13 mouse cellular contexts compared by ENCODE assay signal in the genomic region with DNA sequence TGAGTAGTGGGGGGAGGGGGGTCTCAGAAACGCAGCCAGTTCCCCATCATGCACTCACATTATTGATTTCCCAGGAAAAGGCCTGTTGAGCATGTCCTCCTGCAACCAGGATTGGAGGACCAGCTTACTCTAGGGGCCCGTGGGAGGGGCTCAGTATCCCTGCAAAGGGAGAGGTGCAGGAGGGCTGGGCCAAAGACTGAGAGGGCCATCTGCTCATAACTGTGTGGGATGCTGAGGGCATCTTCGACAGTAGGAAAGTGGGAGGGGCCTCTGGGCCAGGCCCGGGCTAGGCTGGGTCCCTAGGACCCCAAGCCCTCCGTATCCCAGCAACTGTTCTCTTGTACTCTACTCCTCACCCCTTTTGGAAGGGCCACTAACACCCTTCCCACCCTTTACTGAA. TPM values are rescaled to one million over a fixed set of nuclear protein-coding genes. Genes with fewer than 3 reads are reported as not detected.
DNase-seq lines count a peak whose midpoint lies in the region; ATAC-seq and TF ChIP-seq lines count a peak whose summit lies in the region.
"Had no signal": no experiment of that assay in that cellular context is flagged by ENCODE, and none has a peak within 500 bp of the region (broad histone marks: within the 10 kb centered on the region; RNA-seq: fewer than 3 reads in every experiment).

No protein-coding gene starts in this region.

- H3K4me2 ChIP-seq in intestine, embryonic 14.5 days (ENCODE audit: low read length), result no peak overlapping the region
- no peak overlapping the region for H3K4me2 ChIP-seq in intestine, postnatal 0 days (replicated peaks; ENCODE audit: low read depth)
- H3K4me2 ChIP-seq in embryonic facial prominence, embryonic 15.5 days (replicated peaks), result no peak overlapping the region
- no peak overlapping the region for H3K4me2 ChIP-seq in hindbrain, embryonic 13.5 days
- no peak overlapping the region for H3K4me2 ChIP-seq in neural tube, embryonic 14.5 days (ENCODE audit: low read depth, low read length)

- peak; percentile 27; the same call in 1 of the 2 replicates for ATAC-seq in intestine, embryonic 14.5 days (replicated peaks; ENCODE audit: low FRiP score, low TSS enrichment, low read depth)
- ATAC-seq in intestine, postnatal 0 days, result no peak
- ATAC-seq in embryonic facial prominence, embryonic 15.5 days (ENCODE audit: insufficient number of reproducible peaks, low FRiP score, low TSS enrichment, low read depth), result peak; percentile 17; the same call in 1 of the 2 replicates
- peak; percentile 57; the same call in 1 of the 2 replicates for ATAC-seq in hindbrain, embryonic 13.5 days (ENCODE audit: low FRiP score)
- ATAC-seq in neural tube, embryonic 14.5 days (ENCODE audit: low read depth), result peak; percentile 36; the same call in 1 of the 2 replicates
- ATAC-seq: CD4-positive, CD25-positive, alpha-beta regulatory T cell, adult 4 months had no signal

- 52% methylated on average over 5 of the region's 5 CpGs for WGBS in intestine, embryonic 14.5 days
- WGBS in intestine, postnatal 0 days, result 41% methylated on average over 5 of the region's 5 CpGs
- 74% methylated on average over 5 of the region's 5 CpGs for WGBS in embryonic facial prominence, embryonic 15.5 days
- 50% methylated on average over 5 of the region's 5 CpGs for WGBS in hindbrain, embryonic 13.5 days
- WGBS in neural tube, embryonic 14.5 days, result 45% methylated on average over 5 of the region's 5 CpGs

- no peaks in the 10 kb centered on the region for H3K9me3 ChIP-seq in intestine, embryonic 14.5 days (ENCODE audit: control insufficient read depth, low read length)
- H3K9me3 ChIP-seq in intestine, postnatal 0 days (ENCODE audit: control insufficient read depth), result no peaks in the 10 kb centered on the region
- H3K9me3 ChIP-seq in embryonic facial prominence, embryonic 15.5 days (replicated peaks), result no peaks in the 10 kb centered on the region
- no peaks in the 10 kb centered on the region for H3K9me3 ChIP-seq in hindbrain, embryonic 13.5 days
- H3K9me3 ChIP-seq in neural tube, embryonic 14.5 days (ENCODE audit: control insufficient read depth, low read length), result no peaks in the 10 kb centered on the region

- DNase-seq in intestine, embryonic 14.5 days (ENCODE audit: low spot score), result no peak
- DNase-seq in adrenal gland, adult 2 months, result no peak
- no peak for DNase-seq in testis, postnatal 14 days (ENCODE audit: low spot score)
- DNase-seq: cerebellum, adult 2 months; kidney, adult 11 months; layer of hippocampus, adult 9-11 months had no signal

- no peak for TF ChIP-seq CTCF in intestine, postnatal 0 days (IDR thresholded peaks at IDR 0.05; ENCODE audit: low read depth)

- no peak overlapping the region for H3K27ac ChIP-seq in intestine, embryonic 14.5 days (ENCODE audit: low read depth)
- no peak overlapping the region for H3K27ac ChIP-seq in intestine, postnatal 0 days (ENCODE audit: low read depth, low read length)
- H3K27ac ChIP-seq in embryonic facial prominence, embryonic 15.5 days (replicated peaks), result no peak overlapping the region
- no peak overlapping the region for H3K27ac ChIP-seq in hindbrain, embryonic 13.5 days
- H3K27ac ChIP-seq in neural tube, embryonic 14.5 days (ENCODE audit: low read depth, low read length), result no peak overlapping the region

- no peak overlapping the region for H3K4me3 ChIP-seq in intestine, embryonic 14.5 days (ENCODE audit: low read depth, low read length)
- H3K4me3 ChIP-seq in intestine, postnatal 0 days (ENCODE audit: low read depth, low read length), result no peak overlapping the region
- no peak overlapping the region for H3K4me3 ChIP-seq in embryonic facial prominence, embryonic 15.5 days (replicated peaks)
- no peak overlapping the region for H3K4me3 ChIP-seq in hindbrain, embryonic 13.5 days
- no peak overlapping the region for H3K4me3 ChIP-seq in neural tube, embryonic 14.5 days (ENCODE audit: low read depth, low read length)

- H3K27me3 ChIP-seq in intestine, embryonic 14.5 days (replicated peaks; ENCODE audit: control insufficient read depth, insufficient read depth, low read length), result no peaks in the 10 kb centered on the region
- H3K27me3 ChIP-seq in intestine, postnatal 0 days (replicated peaks; ENCODE audit: control insufficient read depth, insufficient read depth, low read length), result no peaks in the 10 kb centered on the region
- no peaks in the 10 kb centered on the region for H3K27me3 ChIP-seq in embryonic facial prominence, embryonic 15.5 days
- H3K27me3 ChIP-seq in hindbrain, embryonic 13.5 days, result 0 out of 2 replicates have a peak, but pooled peaks cover 18% of the 10 kb centered on the region
- no peaks in the 10 kb centered on the region; the same call in 1 of the 2 replicates for H3K27me3 ChIP-seq in neural tube, embryonic 14.5 days (ENCODE audit: control insufficient read depth, insufficient read depth, low read length)

- no peaks in the 10 kb centered on the region for H3K4me1 ChIP-seq in intestine, embryonic 14.5 days (replicated peaks; ENCODE audit: control insufficient read depth, insufficient read depth, low read length)
- no peaks in the 10 kb centered on the region for H3K4me1 ChIP-seq in intestine, postnatal 0 days (replicated peaks; ENCODE audit: control insufficient read depth, insufficient read depth, low read length)
- H3K4me1 ChIP-seq in embryonic facial prominence, embryonic 15.5 days, result no peaks in the 10 kb centered on the region
- peaks cover 11% of the 10 kb centered on the region; the same call in 1 of the 2 replicates for H3K4me1 ChIP-seq in hindbrain, embryonic 13.5 days (replicated peaks)
- no peaks in the 10 kb centered on the region for H3K4me1 ChIP-seq in neural tube, embryonic 14.5 days (ENCODE audit: control insufficient read depth, insufficient read depth, low read length)

- H3K36me3 ChIP-seq in intestine, embryonic 14.5 days (ENCODE audit: control insufficient read depth, insufficient read depth, low read length), result no peaks in the 10 kb centered on the region
- H3K36me3 ChIP-seq in intestine, postnatal 0 days (ENCODE audit: control insufficient read depth, insufficient read depth), result no peaks in the 10 kb centered on the region
- no peaks in the 10 kb centered on the region for H3K36me3 ChIP-seq in embryonic facial prominence, embryonic 15.5 days
- no peaks in the 10 kb centered on the region for H3K36me3 ChIP-seq in hindbrain, embryonic 13.5 days
- no peaks in the 10 kb centered on the region for H3K36me3 ChIP-seq in neural tube, embryonic 14.5 days (ENCODE audit: control insufficient read depth, insufficient read depth, low read length)

- no peak overlapping the region for H3K9ac ChIP-seq in intestine, embryonic 14.5 days (ENCODE audit: low read length)
- H3K9ac ChIP-seq in intestine, postnatal 0 days (ENCODE audit: low read depth, low read length), result no peak overlapping the region
- no peak overlapping the region for H3K9ac ChIP-seq in embryonic facial prominence, embryonic 15.5 days
- H3K9ac ChIP-seq in hindbrain, embryonic 13.5 days, result no peak overlapping the region
- no peak overlapping the region for H3K9ac ChIP-seq in neural tube, embryonic 14.5 days (replicated peaks; ENCODE audit: low read depth, low read length)

RNA-seq across cellular contexts. Expression of gene Lhx4, which starts 47.3 kb away (rescaled TPM):
- 0.07 and 0.27 TPM in 2 replicates for polyA plus RNA-seq in intestine, embryonic 14.5 days (2014; fragmentation: Nextera tagmentation; extraction: Ambion mirVana)
- polyA plus RNA-seq in intestine, postnatal 0 days (2015; fragmentation: Nextera tagmentation; extraction: Ambion mirVana), result 0.01 TPM in 1 of 2 replicates, not detected in the other
- 0.05 TPM in 1 of 2 replicates, not detected in the other for polyA plus RNA-seq in embryonic facial prominence, embryonic 15.5 days (2015; fragmentation: Nextera tagmentation; extraction: Ambion mirVana)
- polyA plus RNA-seq in hindbrain, embryonic 13.5 days (2015; fragmentation: Nextera tagmentation; extraction: Ambion mirVana), result 6.4 and 9.3 TPM in 2 replicates
- polyA plus RNA-seq in neural tube, embryonic 14.5 days (2014; fragmentation: Nextera tagmentation; extraction: Ambion mirVana), result 4.7 and 5.8 TPM in 2 replicates
- under 1 TPM in 1 of 2 experiments, not detected in 1; 0.10 TPM for total RNA-seq in adrenal gland, adult 2 months (2021)
- polyA plus RNA-seq in adrenal gland, adult 2 months (2012; rRNA removed), result 0.02 TPM in 1 of 2 replicates, not detected in the other
- total RNA-seq: liver, adult 2 months; megakaryocyte progenitor cell, adult 5-6 weeks had no signal
- polyA plus RNA-seq: liver, adult 2 months had no signal
